Mouse (Mus musculus): ENCODE results near the gene Mto1.

- TF ChIP-seq CTCF (IDR thresholded peaks at IDR 0.05; ENCODE audit: extremely low read depth, insufficient read depth, low read length) (no peak), POLR2A (IDR thresholded peaks at IDR 0.05; ENCODE audit: extremely low read depth, insufficient read depth, low read length) (no peak)
These were observed 2.4 kb downstream of the Mto1 start for GRCm38 (mm10) chr9:78450404-78450803.

Measured in cortical plate, adult 2 months (tissue).